Mouse (Mus musculus) adrenal gland, adult 18-20 months (tissue): ENCODE measurements at regions not wholly inside any gene's neighbourhood (a gene's known extent, or its start where the extent isn't known, plus 50 kb on each side); places are given as distances from the start of the nearest gene placed in this dataset.

Experiments
- DNase-seq, 2 experiments: peaks; one replicate each; pipeline ENCODE4 v3.0.0; 2021 to 2022; ENCODE audit warnings: low spot score in 2 of 2

- DNase-seq: no peak
Observed at GRCm38 (mm10) chr4:8961851-8962250, 723.0 kb upstream of the Car8 start.

DNA sequence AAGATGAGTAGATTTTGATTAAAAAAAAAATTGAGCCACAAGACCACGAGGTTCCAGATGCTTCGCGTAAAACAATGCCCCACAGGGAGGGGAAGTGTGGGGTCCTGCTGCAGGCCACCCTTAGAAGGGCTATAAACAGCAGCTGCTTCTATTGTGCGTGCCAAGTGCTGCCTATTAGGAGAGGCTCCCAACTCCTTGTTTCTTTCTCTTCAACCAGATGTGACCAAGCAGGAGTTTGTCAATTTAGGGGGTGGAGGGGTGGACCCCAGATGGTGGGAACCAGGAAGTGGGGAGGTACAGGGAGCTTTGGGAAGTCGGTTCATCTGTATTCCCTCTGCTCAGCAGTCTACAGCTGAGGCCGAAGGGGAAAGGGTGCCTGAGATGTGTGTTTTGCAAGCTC lies 718.9 kb upstream of the Car8 start:
- DNase-seq: no peak

DNA sequence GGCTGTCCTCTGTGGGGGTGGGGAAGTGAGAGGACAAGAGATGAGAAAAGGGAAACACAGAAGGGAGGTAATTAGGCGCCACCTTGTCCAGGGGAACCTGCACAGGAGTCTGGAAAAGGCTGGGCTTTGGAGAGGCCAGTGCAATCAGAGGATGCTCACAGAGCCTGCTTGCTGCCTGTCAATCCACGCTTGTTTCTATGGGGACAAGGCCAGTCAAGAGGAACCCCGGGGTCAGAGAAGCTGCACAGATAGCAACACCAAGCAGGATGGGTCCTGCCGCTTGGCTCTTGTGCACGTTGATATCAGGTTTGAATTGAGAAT lies 718.1 kb upstream of the Car8 start:
- no peak for DNase-seq

DNA sequence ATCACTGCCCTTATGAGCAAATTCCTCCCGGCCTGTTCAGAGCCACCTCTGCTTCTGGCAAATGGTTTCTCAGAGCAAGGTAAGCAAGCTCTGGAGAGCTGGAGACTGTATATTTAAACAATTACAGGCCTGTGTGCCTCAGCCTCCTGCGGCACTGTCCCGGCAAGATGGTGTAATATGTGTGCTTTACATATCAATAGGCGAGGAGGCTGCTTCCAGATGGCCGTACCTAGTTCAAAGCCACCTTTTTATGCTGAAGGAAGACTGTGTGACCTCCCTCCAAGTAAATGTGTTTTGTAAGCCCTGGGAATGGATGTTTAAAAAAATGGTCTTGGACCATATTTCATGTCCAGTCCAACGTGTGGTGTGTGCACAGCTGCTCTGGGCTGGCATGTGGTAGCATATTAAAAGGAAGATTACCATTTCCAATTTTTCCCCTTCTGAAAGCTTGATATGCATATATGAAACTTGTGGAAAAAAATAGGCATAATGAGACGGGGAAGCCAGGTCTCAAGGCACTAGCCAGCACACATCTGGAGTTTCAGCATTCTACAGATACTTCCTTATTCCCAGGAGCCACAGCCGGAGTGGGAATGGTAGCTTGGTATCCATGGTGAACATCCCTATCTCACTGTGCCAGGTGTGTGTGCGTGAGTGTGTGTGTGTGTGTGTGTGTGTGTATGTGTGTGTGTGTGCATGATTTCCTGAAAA lies 717.6 kb upstream of the Car8 start:
- DNase-seq: no peak

GRCm38 (mm10) chr4:8955306-8955705 lies 716.5 kb upstream of the Car8 start:
- DNase-seq: no peak

DNA sequence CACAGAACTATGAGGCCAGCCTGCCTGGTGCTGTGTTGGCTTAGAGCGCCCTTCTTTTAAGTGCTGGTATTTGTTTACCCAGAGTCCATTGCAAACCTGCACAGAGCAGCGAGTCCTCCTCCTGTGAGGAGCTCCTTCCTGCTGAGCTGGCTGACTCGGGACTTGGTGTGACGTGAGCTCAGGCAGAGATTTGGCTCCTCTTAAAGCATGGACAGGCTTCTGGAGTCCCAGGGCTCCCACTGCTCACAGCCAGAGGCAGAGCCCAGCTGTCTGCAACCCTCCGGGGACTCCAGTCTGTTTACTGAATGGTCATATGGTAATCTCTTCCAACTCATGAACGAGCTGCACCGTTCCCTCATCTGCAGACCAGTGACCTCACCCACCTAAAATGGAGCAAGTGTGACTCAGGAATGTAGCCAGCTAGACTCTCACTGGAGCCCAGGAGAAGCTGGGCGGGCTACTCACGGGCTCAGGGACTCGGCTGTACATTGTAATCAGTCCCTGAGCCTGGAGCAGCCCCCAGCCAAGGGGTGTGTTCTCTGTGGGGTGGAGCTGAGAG lies 715.6 kb upstream of the Car8 start:
- DNase-seq: peak in 1 of 2 experiments; percentile 10

DNA sequence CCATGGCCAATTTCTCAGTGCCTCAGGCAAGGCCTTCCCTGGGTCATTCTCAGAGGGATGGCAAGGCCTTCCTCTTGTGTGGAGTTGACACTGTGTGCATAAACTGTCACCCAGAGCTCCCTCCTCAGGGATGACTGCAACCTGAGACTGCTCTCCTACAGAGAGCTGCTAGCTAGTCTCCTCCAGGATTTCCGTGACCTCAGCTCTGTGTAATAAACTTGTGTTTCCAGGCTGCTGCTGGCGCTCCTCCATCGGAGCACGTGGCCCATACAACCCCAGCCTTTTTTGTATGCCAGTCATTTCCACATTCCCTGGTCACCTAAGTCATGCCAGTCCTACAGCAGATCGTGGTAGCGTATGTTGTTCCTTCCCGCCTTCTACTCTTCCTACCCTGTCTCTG lies 714.3 kb upstream of the Car8 start:
- no peak for DNase-seq

DNA sequence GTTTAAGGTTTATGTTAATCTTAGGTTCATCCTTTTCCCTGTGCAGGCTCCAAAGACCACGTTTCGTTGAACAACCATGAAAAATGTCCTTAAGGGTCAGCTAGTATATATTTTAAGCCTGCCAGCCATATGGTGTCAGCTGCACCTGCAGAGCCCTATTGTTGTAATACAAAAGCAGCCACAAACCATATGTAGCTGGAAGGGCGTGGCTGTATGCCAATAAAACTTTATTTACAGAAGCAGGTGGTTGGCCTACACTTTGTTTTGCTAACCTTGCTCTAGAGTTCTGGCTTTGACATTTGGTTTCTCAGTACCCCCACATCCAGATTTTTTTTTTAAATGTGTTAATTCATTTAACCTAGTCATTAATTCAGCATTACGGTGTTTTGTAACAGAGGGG lies 711.1 kb upstream of the Car8 start:
- DNase-seq: no peak

DNA sequence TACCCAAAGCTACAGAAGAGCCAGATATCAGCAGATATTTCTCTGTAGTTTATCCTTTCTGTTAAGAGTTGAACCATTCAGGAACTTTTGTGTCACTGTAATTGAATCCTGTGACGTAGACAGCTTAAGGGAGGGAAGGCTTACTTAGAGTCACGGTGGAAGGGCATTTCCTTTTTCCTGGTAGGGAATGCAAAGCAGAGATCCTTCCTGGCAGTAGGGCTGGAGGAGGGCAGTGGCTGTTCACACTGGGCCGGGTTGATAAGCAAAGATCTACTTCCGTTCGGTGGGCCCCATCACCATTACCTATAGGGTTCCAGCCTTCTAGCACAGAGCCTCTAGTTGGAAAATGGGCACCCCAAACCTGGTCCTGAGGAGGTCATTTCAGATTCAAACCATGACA lies 710.7 kb upstream of the Car8 start:
- DNase-seq: no peak

GRCm38 (mm10) chr4:8945116-8945515 lies 706.3 kb upstream of the Car8 start:
- DNase-seq: no peak

GRCm38 (mm10) chr4:8943080-8943479 lies 704.2 kb upstream of the Car8 start:
- no peak for DNase-seq

DNA sequence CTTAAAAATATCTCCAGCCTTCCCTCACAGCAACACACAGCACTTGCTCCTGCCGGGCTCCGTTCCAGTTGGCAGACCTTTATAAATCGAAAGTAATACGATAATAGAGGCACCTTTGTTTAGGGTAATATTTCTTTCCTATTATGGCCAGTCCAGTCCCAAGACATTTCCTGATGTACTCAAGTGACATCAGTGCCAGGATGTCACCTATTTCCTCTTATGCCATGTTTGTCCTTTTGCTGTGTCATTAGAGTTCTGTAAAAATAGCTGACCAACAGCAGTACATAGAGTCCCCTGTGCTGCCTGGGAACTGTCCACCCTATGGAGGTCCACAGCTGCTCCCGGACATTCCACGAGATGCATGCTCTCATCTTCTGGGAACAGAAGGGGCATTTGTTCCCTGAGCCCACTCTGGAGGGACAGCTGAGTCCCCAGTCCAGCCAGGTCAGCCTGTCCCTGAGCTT lies 700.1 kb upstream of the Car8 start:
- DNase-seq: peak; percentile 32

DNA sequence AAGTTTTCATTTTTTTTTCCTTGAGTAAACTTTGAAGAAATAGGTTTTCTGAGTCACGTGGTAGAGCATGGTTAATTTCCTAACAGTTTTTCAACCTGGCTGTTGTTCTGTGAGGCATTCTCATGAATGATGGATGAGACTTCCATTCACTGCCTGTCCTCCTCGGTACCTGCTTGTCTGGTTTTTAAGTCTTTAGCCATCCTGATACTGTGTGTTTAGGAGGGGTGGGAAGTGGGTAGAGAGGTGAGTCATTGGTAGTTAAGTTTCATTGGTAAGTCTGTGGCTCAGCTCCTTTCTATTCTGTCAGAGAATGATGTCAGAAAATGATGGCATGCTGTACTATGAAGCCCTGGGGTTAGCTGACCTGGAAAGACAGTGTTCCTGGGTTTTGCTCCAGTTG lies 697.1 kb upstream of the Car8 start:
- DNase-seq: no peak

DNA sequence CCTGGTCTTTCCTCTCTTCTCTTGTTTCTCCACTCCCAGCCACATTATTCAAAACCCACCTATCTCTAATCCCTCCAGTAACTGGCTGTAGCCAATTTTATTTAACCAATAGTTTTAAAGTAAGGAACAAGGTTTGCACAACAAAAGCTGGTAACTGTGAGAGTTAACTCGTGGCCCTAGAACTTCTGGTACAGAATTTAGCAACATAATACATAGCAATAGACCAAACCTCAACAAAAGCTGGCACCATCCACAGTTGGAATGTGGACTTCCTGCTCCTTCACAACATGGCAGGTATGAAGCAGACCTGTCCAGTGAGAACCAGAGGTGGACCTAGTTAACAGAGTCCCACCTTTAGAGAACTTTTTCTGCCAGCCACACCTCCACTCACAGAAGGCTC lies 695.7 kb upstream of the Car8 start:
- DNase-seq: no peak

DNA sequence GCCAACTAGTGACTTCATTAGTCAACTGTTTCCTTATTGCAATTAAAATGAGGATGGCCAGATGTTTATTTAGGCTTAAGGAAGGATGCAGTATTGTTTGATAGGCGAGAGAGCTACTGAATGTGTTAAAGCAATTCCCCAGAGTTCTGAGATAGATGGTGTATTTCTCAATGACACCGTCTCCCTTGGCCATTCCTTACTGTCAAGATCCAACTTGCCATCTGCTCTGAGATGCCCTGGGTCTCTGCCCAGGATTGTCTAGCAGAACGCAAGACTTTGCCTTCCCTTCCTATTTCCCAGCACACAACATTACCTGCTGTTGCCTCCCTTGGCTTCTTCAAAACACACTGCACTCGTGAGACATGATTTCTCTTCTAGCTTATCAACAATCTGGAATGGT lies 690.5 kb upstream of the Car8 start:
- no peak for DNase-seq

- no peak for DNase-seq
Observed at GRCm38 (mm10) chr4:8928551-8929305, 689.9 kb upstream of the Car8 start.

DNA sequence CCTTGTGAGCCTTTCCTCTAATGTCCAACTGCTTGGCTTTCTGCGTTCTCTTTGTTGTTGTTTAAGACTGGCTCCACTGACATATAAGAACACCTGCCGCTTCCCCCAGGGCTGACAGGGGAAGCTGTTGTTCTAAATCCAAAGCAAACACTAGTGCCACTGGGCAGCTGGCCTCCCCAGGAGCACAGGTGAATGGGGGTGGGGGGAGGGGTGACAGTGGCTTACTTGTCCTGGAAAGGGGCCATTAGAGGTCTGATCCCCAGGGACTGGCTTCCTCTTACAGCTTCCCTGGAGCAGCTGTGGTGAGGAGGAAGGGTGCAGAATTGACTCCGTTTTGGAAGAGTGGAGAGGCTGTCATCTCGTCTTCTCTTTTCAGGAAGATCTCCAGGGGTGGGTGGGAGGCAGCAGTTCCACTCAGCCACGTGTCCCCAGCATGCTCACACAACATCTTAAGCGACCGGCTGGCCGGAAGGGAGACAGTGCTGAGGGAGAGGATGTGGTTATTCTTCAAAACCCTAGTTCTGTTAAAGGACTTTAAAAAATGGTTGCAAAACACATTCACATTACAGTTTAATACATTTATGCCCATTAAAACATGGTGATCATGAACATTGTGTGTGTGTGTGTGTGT lies 688.5 kb upstream of the Car8 start:
- DNase-seq: no peak

GRCm38 (mm10) chr4:8926642-8927275 lies 687.9 kb upstream of the Car8 start:
- DNase-seq: no peak

DNA sequence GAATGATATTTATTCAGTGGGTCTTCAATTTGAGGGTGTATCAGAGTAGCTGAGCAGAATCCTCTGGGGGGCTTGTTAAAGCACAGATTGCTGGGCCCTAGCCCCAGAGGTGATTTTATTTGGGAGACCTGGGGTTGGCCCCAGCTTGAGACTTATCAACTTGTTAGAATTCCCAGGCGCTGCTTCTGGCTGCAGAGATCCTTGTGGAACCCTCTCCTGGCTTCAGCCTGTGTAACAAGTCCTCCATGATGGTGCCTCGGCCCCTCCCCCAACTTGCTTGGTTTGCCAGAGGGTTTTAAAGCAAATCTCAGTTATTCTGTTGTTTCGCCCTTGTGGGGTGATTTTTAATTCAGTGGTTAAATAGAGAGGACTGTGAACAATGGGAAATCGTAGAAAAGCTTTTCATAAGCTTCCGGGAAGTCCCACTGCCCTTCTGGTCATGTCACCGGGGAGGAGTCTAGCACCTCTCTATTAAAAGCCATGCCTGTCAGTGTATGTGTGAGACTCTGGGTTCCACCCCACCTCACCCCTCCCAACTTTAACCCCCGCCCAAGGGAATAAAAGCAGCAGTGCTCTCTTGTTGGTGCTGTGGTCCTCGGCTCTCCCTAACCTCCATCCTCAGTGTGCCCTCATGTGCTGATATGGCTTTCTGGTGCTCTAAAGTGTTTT lies 684.0 kb upstream of the Car8 start:
- no peak for DNase-seq

- no peak for DNase-seq
Observed at GRCm38 (mm10) chr4:8921477-8922385, 682.9 kb upstream of the Car8 start.
